Mouse (Mus musculus) liver, embryonic 15.5 days (tissue): ENCODE measurements around the gene Rasa2. TPM values are rescaled to one million over a fixed set of nuclear protein-coding genes. Genes with fewer than 3 reads are reported as not detected.

Source experiments
- ATAC-seq: fragments of 200-750 bp; cut with Nextera tagmentation; 2 replicates; pipeline ENCODE4 v1.8.0; 2017; ENCODE audit warnings: moderate number of reproducible peaks, mild to moderate bottlenecking, moderate library complexity; ENCODE audit not compliant: insufficient read depth
- H3K27ac ChIP-seq: fragments of 300-500 bp; sonication (generic); replicated peaks from 2 replicates; pipeline ENCODE4 v1.5.1; 2015; ENCODE audit warnings: mild to moderate bottlenecking, inconsistent platforms
- H3K27me3 ChIP-seq: fragments of 300-500 bp; sonication (generic); 2 replicates; pipeline ENCODE4 v1.6.1; 2015; ENCODE audit warnings: mild to moderate bottlenecking, inconsistent platforms
- H3K36me3 ChIP-seq: fragments of 300-500 bp; sonication (generic); replicated peaks from 2 replicates; pipeline ENCODE4 v1.6.1; 2015; ENCODE audit warnings: moderate library complexity, mild to moderate bottlenecking, inconsistent platforms
- H3K4me1 ChIP-seq: fragments of 300-500 bp; sonication (generic); replicated peaks from 2 replicates; pipeline ENCODE4 v1.6.1; 2015; ENCODE audit warnings: inconsistent platforms
- H3K4me2 ChIP-seq: fragments of 300-500 bp; sonication (generic); 2 replicates; pipeline ENCODE4 v1.6.1; 2015; ENCODE audit warnings: moderate library complexity, mild to moderate bottlenecking, inconsistent platforms
- H3K4me3 ChIP-seq: fragments of 300-500 bp; sonication (generic); replicated peaks from 2 replicates; pipeline ENCODE4 v1.5.1; 2015; ENCODE audit warnings: mild to moderate bottlenecking, inconsistent platforms
- H3K9ac ChIP-seq: fragments of 300-500 bp; sonication (generic); 2 replicates; pipeline ENCODE4 v1.6.1; 2015; ENCODE audit warnings: moderate library complexity, mild to moderate bottlenecking, inconsistent platforms
- H3K9me3 ChIP-seq: fragments of 300-500 bp; sonication (generic); replicated peaks from 2 replicates; pipeline ENCODE4 v1.6.1; 2016; ENCODE audit warnings: inconsistent platforms
- WGBS: fragments of 180-500 bp; shearing (Covaris S2); methylation state at CpG from one replicate; pipeline ENCODE4 v1.1.7; 2015; ENCODE audit warnings: mixed read lengths; ENCODE audit not compliant: insufficient replicate concordance; 5-methylcytosine and 5-hydroxymethylcytosine counted together
- polyA plus RNA-seq: library from polyadenylated mRNA; unstranded; fragments of >200 nt; fragmentation: Nextera tagmentation; extraction: Ambion mirVana; gene quantifications from 2 replicates; pipeline ENCODE4 v1.2.1, GENCODE M21; 2015

Gene Rasa2
- polyA plus RNA-seq, 1 experiment from 2014 or later = 2.2 TPM

DNA sequence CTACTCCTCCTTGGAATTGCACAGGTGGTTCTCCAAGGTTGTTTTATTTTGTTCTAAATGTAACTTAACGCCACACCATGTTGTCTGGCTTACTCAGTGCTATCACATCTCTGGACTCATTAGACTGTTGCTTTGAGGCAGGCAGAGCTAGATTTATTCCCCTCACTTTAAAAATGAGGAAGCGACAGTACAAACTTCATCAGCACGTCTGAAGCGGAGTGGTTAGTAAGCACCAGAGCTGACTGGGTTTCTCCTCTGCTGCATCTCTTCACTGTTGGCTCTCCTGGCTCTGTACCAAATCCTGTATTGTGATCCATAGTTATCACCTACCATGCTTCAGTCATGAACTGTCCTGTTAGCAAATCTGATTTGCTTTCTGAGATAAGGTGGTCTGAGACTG is 53.2 kb downstream of the Rasa2 start:
- Histone ChIP-seq H3K4me3 (no peak overlapping the region), H3K27me3 (no peaks in the 10 kb centered on the region), H3K36me3 (no peaks in the 10 kb centered on the region), H3K27ac (no peak overlapping the region), H3K4me1 (no peaks in the 10 kb centered on the region), H3K9ac (no peak overlapping the region), H3K4me2 (no peak overlapping the region), H3K9me3 (no peaks in the 10 kb centered on the region)
- no peak for ATAC-seq
- WGBS = 31% methylated on average over 4 of the region's 4 CpGs

DNA sequence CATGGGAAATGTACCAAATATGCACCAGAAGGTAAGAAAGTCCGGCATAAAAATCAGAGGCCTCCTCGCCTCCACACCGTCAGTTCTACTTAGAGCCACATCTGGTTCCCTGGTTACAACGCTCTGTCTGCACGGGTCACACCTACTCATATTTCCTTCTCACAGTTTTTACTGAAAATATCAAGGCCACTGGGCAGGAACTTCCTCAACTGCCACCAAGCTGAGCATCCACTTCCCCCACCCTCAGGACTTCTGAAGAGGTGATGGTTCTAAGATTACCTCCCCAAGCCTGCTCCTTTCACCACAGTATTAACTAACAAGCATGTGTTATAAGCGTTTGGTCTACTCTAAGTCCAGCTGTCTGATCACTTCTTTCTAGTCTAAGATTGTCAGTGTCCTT is 53.7 kb downstream of the Rasa2 start:
- no peaks in the 10 kb centered on the region for H3K9me3 ChIP-seq
- no peak overlapping the region for H3K9ac ChIP-seq
- H3K27me3 ChIP-seq = no peaks in the 10 kb centered on the region
- no peak for ATAC-seq
- no peak overlapping the region for H3K27ac ChIP-seq
- 27% methylated on average over 6 of the region's 6 CpGs for WGBS
- H3K4me1 ChIP-seq = no peaks in the 10 kb centered on the region
- no peak overlapping the region for H3K4me3 ChIP-seq
- no peaks in the 10 kb centered on the region for H3K36me3 ChIP-seq
- no peak overlapping the region for H3K4me2 ChIP-seq

DNA sequence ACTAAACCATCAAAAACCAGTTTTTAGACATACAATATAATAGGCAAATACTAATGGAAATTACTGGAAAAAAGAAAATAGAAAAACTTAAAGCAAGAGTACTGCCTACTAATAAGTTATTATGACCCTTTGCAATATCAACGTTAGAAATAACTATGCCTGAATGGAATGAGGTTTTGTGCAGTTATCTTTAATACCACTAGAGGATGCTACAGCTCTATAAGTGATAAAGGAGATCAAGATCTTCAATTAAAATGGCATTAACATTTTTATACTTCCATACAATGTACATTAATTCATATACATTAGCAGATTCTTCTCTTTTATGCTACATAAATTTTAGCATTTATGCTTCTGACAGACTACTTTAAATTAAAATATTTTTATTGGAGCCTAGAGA is 58.2 kb downstream of the Rasa2 start:
- Histone ChIP-seq H3K9ac (no peak overlapping the region), H3K4me2 (no peak overlapping the region), H3K36me3 (peaks cover 4% of the 10 kb centered on the region), H3K27ac (no peak overlapping the region), H3K27me3 (no peaks in the 10 kb centered on the region), H3K9me3 (no peaks in the 10 kb centered on the region), H3K4me3 (no peak overlapping the region), H3K4me1 (no peaks in the 10 kb centered on the region)
- 8% methylated on average over 1 of the region's 1 CpGs for WGBS
- no peak for ATAC-seq

DNA sequence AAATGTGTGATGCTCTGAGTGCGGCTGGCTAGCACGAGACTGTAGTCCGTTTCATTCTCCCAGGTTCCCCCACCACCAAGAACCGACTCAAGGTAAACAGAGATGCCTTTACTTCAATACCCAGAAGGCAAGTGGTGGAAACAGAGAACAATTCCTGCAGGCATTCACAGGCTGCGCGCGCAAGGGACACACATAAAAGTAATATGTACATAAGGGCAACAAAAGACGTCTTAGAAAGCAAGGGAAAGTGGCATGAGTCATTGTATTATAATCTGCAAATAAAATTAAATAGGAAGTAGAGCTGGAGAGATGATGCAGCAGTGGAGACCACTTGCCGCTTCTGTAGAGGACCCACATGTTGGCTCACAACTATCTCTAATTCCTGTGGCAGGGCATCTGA is 58.7 kb downstream of the Rasa2 start:
- Histone ChIP-seq H3K4me1 (no peaks in the 10 kb centered on the region), H3K9me3 (no peaks in the 10 kb centered on the region), H3K27me3 (no peaks in the 10 kb centered on the region), H3K9ac (no peak overlapping the region), H3K27ac (no peak overlapping the region), H3K4me2 (no peak overlapping the region), H3K36me3 (peaks cover 4% of the 10 kb centered on the region), H3K4me3 (no peak overlapping the region)
- 77% methylated on average over 9 of the region's 9 CpGs for WGBS
- ATAC-seq = no peak

DNA sequence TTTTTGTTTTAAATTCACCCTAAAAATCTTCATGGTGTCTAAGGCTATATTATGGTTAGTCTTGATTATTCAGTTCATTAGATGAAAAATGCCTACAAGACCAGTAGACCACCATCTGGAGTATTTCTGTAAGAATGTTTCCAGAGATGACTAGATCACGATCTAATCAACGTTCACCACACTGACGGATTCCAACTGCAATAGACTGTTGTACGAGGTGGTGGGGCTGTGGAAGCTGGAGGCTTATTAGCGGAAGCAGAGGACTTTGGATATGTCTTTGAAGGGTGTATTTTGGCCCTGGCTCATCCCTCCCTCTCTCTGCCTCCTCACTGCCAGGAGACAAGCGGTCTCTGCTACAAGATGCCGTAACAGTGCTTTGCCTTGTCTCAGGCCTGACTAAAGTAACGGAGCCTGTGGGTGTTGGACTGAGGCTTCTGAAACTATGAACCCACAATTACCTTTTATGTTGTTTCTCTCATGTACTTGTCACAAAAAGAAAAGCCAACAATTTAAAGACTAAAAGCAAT is 64.9 kb downstream of the Rasa2 start:
- H3K27ac ChIP-seq = no peak overlapping the region
- 37% methylated on average over 8 of the region's 8 CpGs for WGBS
- peaks cover 4% of the 10 kb centered on the region for H3K36me3 ChIP-seq
- H3K4me1 ChIP-seq = peaks cover 6% of the 10 kb centered on the region; the same call in 1 of the 2 replicates
- no peaks in the 10 kb centered on the region for H3K27me3 ChIP-seq
- no peaks in the 10 kb centered on the region for H3K9me3 ChIP-seq
- H3K4me2 ChIP-seq = peak overlapping the region; percentile 19; the same call in 1 of the 2 replicates
- no peak overlapping the region for H3K9ac ChIP-seq
- ATAC-seq = peak; percentile 66
- no peak overlapping the region for H3K4me3 ChIP-seq

DNA sequence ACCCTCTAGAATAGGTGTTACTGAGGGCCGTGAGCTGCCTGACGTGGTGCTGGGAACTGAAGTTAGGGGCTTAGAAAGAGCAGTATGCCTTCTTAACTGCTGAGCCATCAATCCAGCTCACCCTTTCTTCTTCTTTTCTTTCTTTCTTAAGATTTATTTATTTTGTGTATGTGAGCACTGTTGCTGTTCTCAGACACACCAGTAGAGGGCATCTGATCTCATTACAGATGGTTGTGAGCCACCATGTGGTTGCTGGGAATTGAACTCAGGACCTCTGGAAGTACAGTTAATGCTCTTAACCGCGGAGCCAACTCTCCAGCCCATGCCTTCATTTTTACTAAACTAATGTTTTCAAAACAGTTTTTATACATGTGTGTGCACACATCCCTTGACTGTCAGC is 67.9 kb downstream of the Rasa2 start:
- H3K9me3 ChIP-seq = no peaks in the 10 kb centered on the region
- ATAC-seq = no peak
- WGBS = 80% methylated on average over 4 of the region's 4 CpGs

DNA sequence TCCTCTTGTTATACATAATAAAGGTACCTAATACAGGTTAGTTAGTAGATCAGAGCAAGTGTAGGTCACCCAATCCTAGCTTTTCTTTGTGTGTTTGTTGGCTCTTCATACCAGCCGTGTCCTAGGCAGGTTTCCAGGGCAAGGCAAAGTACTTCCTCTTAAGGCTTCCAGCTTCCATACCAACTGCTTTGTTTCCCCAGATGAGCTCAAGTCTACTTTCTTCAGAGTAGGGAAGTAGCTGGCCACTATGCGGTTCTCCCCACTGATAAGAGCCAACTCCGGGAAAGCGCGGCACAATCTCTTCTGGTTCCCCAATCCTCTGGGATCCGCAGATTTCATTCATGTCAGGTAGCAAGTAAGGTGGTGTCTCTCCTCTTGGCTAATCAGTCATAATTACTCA is 72.3 kb downstream of the Rasa2 start:
- no peaks in the 10 kb centered on the region for H3K27me3 ChIP-seq
- no peak overlapping the region for H3K4me3 ChIP-seq
- H3K9ac ChIP-seq = no peak overlapping the region
- peaks cover 7% of the 10 kb centered on the region for H3K4me1 ChIP-seq
- no peaks in the 10 kb centered on the region for H3K9me3 ChIP-seq
- 0 out of 2 replicates have a peak, but pooled peaks cover 4% of the 10 kb centered on the region for H3K36me3 ChIP-seq
- no peak overlapping the region for H3K4me2 ChIP-seq
- H3K27ac ChIP-seq = no peak overlapping the region
- no peak for ATAC-seq
- 54% methylated on average over 6 of the region's 6 CpGs for WGBS

More for the DNA sequence above, 67.9 kb downstream of the Rasa2 start:
- H3K9ac ChIP-seq = no peak overlapping the region
- 0 out of 2 replicates have a peak, but pooled peaks cover 4% of the 10 kb centered on the region for H3K36me3 ChIP-seq
- no peak overlapping the region for H3K27ac ChIP-seq
- H3K4me3 ChIP-seq = no peak overlapping the region
- no peaks in the 10 kb centered on the region for H3K27me3 ChIP-seq
- peaks cover 11% of the 10 kb centered on the region for H3K4me1 ChIP-seq
- no peak overlapping the region for H3K4me2 ChIP-seq

DNA sequence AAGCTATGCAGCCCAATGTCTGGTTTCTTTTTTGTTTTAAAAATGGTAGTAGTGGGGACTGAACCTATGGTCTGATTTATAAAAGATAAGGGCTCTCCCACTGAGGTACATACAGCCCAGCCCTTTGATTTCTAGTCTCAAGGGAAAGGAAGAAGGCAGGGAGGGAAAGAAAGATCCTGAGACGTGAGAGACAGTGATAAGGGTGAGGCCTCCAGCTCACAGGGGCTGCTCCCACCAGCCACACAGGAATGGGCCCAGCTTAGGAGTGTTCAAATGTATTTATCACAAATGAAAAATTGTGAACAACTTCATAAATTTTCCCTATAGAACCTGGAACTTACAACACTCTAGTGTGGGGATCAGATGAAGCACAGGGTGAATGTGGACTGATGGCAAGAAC is 72.8 kb downstream of the Rasa2 start:
- Histone ChIP-seq H3K9ac (no peak overlapping the region), H3K4me3 (no peak overlapping the region), H3K4me1 (peaks cover 7% of the 10 kb centered on the region), H3K36me3 (0 out of 2 replicates have a peak, but pooled peaks cover 4% of the 10 kb centered on the region), H3K27ac (no peak overlapping the region), H3K4me2 (no peak overlapping the region), H3K9me3 (no peaks in the 10 kb centered on the region), H3K27me3 (no peaks in the 10 kb centered on the region)
- no peak for ATAC-seq
- 13% methylated on average over 1 of the region's 1 CpGs for WGBS

DNA sequence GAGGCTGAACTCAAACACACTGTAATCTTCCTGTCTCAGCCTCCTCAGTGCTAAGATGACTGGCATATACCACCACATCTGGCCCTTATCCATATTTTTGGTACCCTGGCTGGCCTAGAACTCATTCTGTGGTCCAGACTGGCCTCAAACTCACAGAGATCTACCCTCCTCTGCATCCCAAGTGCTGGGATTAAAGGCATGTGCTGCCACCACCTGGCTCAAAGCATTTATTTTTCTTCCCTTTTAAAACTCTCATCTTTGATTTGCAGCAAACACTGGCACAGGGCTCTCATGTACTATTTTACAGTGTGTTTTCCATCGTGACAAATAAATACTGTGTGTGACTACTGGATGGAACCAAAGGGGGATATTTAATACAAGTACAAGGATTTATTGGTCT is 77.3 kb downstream of the Rasa2 start:
- Histone ChIP-seq H3K4me3 (no peak overlapping the region), H3K36me3 (no peaks in the 10 kb centered on the region), H3K4me1 (peaks cover 7% of the 10 kb centered on the region), H3K27me3 (no peaks in the 10 kb centered on the region), H3K9ac (no peak overlapping the region), H3K9me3 (no peaks in the 10 kb centered on the region), H3K4me2 (no peak overlapping the region), H3K27ac (no peak overlapping the region)
- 56% methylated on average over 1 of the region's 1 CpGs for WGBS
- no peak for ATAC-seq

DNA sequence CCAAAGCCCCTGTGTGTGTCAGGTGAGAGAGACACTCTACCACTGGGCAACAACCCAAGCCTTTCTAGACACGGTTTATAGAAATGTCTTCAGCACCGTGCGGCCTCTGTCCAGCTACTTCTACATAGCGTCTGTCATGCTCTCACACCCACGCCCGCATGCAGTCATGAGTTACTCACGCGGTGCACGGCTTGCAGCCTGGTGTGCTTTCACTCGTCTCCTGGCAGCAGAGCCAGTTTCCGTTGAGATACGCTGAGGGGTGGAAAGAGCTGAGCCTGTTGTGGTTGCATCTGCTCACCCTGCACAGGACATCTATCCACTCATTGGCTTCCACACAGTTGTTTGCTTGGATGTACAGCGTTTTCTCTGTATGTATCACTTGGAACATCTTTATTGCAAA is 86.0 kb downstream of the Rasa2 start:
- Histone ChIP-seq H3K9me3 (no peaks in the 10 kb centered on the region), H3K4me2 (no peak overlapping the region), H3K27ac (no peak overlapping the region), H3K4me3 (no peak overlapping the region), H3K27me3 (no peaks in the 10 kb centered on the region), H3K4me1 (no peaks in the 10 kb centered on the region), H3K36me3 (peaks cover 17% of the 10 kb centered on the region; the same call in 1 of the 2 replicates), H3K9ac (no peak overlapping the region)
- 85% methylated on average over 13 of the region's 13 CpGs for WGBS
- no peak for ATAC-seq

DNA sequence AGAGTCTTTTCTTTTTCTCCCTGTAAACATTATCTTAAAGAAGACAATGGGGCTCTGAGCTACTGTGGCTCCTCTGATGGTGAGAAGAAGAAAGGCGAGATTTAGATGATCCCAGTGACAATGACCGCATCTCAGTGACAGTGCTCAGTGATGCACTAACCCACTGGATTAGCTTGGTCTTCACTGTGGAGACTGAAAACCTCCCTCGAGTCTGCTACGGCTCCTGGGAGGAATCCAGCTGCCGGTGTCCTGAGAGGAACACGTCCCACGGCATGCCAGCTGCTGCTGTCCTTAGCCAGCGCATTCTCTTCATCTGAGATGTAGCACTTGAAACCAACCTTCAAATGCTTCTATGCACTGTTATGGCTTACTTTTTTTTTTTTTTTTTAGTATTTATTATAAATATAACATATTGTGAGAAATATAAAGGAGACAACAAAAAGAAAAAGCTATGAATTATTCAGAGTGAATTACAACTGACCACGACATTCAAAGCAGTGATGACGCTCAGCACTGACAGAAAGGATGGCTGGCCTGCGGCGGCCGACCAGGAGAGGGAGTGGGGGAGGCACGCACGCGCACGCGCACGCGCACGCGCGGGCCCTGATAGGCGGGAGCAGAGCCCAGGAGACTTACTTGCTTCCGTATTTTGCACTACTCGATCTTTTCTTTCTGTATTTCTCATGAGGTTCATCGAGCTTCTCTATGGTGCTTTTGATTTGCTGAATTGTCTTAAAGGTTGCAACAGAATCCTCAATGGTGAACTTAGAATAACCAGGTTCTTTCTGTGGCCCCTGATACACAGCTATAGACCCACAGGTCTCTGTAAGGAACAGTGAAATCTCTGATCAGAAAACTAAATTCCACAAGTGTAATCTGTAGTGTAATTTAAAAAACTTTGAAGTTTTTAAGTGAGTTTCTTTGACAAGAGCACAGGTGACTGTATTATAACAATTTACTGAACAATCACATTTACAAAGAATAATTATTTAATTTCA is 87.5 kb downstream of the Rasa2 start:
- Histone ChIP-seq H3K4me1 (no peaks in the 10 kb centered on the region), H3K9me3 (no peaks in the 10 kb centered on the region), H3K27ac (no peak overlapping the region), H3K36me3 (peaks cover 17% of the 10 kb centered on the region; the same call in 1 of the 2 replicates), H3K9ac (no peak overlapping the region; the same call in 1 of the 2 replicates), H3K27me3 (no peaks in the 10 kb centered on the region), H3K4me3 (peak overlapping the region; percentile 43), H3K4me2 (peak overlapping the region; percentile 61)
- peak; percentile 70 for ATAC-seq
- WGBS = 42% methylated on average over 27 of the region's 27 CpGs
